Mouse (Mus musculus): ENCODE measurements around the gene Ano1.

GRCm38 (mm10) chr7:144724283-144724682 is 27.5 kb downstream of the Ano1 start:
- TF ChIP-seq GATA1 (IDR thresholded peaks at IDR 0.05; ENCODE audit: borderline replicate concordance, low read length) (no peak), FLI1 (IDR thresholded peaks at IDR 0.05; ENCODE audit: low read length) (no peak)
